Mouse (Mus musculus): ENCODE measurements around the gene Cacna2d3.

Cacna2d3 gene

DNA sequence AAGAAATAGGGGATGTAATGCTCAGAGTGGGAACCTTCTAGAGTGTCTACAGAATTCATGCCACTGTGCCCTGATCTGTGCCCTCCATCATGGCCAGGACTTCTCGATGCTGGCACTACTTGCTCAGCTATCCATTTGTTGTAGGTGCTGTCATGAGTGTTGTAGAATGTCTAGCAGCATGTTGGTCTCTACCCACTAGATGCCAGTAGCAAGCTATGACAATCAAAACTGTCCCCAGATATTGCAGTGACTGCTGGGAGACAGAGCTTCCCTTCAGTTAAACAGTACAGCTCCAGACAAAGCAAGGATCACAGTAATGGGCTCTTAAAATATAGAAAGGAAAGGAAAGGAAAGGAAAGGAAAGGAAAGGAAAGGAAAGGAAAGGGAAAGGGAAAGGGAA lies 771.9 kb downstream of the Cacna2d3 start:
- no peak for DNase-seq (ENCODE audit: low read depth in 1 of 2, low spot score in 2 of 2)

- DNase-seq (ENCODE audit: low read depth in 1 of 2, low spot score in 2 of 2): no peak
Measured at GRCm38 (mm10) chr14:28948019-28948850, 773.4 kb downstream of the Cacna2d3 start.

GRCm38 (mm10) chr14:28932746-28933293 lies 788.8 kb downstream of the Cacna2d3 start:
- no peak for DNase-seq (ENCODE audit: low read depth in 1 of 2, low spot score in 2 of 2)

GRCm38 (mm10) chr14:28923180-28923961 lies 798.3 kb downstream of the Cacna2d3 start:
- no peak for DNase-seq (ENCODE audit: low read depth in 1 of 2, low spot score in 2 of 2)

GRCm38 (mm10) chr14:28918871-28919270 lies 802.8 kb downstream of the Cacna2d3 start:
- no peak for DNase-seq (ENCODE audit: low read depth in 1 of 2, low spot score in 2 of 2)

- no peak for DNase-seq (ENCODE audit: low read depth in 1 of 2, low spot score in 2 of 2)
Measured at GRCm38 (mm10) chr14:28915004-28915403, 806.7 kb downstream of the Cacna2d3 start.

DNA sequence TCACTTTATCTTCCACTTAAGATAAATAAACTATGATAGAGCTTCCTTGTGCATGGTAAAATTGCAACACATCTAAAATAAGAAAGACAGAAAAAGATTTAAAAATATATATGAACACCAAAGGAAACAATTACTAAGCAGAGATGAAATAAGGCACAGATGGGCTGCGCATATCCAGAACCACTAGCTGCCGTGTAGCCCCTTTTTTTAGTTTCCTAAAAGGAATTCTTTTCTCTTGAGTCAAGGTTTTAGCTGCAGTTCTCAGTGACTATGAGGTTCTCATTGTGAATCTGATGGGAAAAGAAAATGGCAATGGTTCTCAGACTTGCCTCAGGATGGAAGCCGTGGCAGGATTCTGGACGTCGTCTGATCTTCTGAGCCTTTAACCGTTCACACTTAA lies 814.0 kb downstream of the Cacna2d3 start:
- DNase-seq (ENCODE audit: low read depth in 1 of 2, low spot score in 2 of 2): no peak

- no peak for DNase-seq (ENCODE audit: low read depth in 1 of 2, low spot score in 2 of 2)
Measured at GRCm38 (mm10) chr14:28892530-28892929, 829.1 kb downstream of the Cacna2d3 start.

- DNase-seq (ENCODE audit: low read depth in 1 of 2, low spot score in 2 of 2): no peak
Measured at GRCm38 (mm10) chr14:28887373-28887772, 834.3 kb downstream of the Cacna2d3 start.

- DNase-seq (ENCODE audit: low read depth in 1 of 2, low spot score in 2 of 2): no peak
Measured at GRCm38 (mm10) chr14:28886661-28887060, 835.0 kb downstream of the Cacna2d3 start.

DNA sequence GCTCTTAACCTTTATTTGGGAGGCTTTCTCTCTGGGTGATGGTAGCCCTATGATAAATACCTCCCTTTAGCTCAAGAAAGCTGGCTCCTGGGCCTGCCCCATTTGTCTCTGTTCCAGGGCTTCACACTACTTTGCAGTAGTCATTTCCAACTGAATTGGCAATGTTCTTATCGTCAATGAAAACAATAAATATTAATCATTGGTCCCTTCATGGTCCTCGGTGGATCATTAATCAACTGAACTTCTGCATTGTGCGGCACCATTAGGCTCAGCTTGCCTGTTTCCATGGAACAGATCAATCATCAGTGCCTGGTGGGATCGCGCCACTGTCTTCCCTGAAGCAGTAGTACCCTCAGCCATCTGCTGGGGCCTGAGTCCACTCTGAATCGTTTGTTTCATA lies 850.7 kb downstream of the Cacna2d3 start:
- no peak for DNase-seq (ENCODE audit: low read depth in 1 of 2, low spot score in 2 of 2)

- DNase-seq (ENCODE audit: low read depth in 1 of 2, low spot score in 2 of 2): no peak
Measured at GRCm38 (mm10) chr14:28870382-28870781, 851.3 kb downstream of the Cacna2d3 start.

DNA sequence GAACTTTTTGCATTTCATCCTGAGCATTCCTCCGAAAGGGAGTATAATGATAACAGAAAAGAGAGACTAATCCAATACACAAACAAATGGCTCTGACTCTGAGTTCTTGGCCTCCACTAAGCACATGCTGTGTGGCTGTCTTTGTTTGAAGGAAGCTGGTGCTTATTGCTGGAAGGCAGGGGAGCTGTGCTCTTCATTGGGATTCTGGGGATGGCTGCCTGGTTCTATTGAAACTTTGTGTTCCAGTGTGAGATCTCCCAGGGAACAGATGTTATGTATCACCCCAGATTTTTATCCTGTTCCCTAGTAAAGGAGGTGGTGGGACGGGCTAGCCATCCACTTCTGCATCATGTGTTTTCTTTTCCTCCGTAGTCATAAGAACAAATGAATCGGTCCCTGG lies 856.7 kb downstream of the Cacna2d3 start:
- DNase-seq (ENCODE audit: low read depth in 1 of 2, low spot score in 2 of 2): no peak

GRCm38 (mm10) chr14:28861142-28861541 lies 860.5 kb downstream of the Cacna2d3 start:
- DNase-seq (ENCODE audit: low read depth in 1 of 2, low spot score in 2 of 2): no peak
